Mouse (Mus musculus) hindbrain, postnatal 0 days (tissue): Measurements from ENCODE around the gene Mvp. TPM values are rescaled to one million over a fixed set of nuclear protein-coding genes. Genes with fewer than 3 reads are reported as not detected.

Source experiments
- ATAC-seq: fragments of 200-750 bp; cut with Nextera tagmentation; 2 replicates; pipeline ENCODE4 v1.8.0; 2017; ENCODE audit warnings: mild to moderate bottlenecking, moderate TSS enrichment, moderate library complexity
- DNase-seq: peaks from one replicate; pipeline ENCODE4 v3.0.0-alpha.2; 2015; ENCODE audit warnings: low spot score
- H3K27ac ChIP-seq: fragments of 300-500 bp; sonication (generic); 2 replicates; pipeline ENCODE4 v1.5.1; 2014; ENCODE audit warnings: mild to moderate bottlenecking
- H3K27me3 ChIP-seq: fragments of 300-500 bp; sonication (generic); 2 replicates; pipeline ENCODE4 v1.6.1; 2014; ENCODE audit warnings: low read length, mixed read lengths; ENCODE audit not compliant: insufficient read depth
- H3K36me3 ChIP-seq: fragments of 300-500 bp; sonication (generic); 2 replicates; pipeline ENCODE4 v1.6.1; 2014; ENCODE audit warnings: low read length, mixed read lengths; ENCODE audit not compliant: insufficient read depth
- H3K4me1 ChIP-seq: fragments of 300-500 bp; sonication (generic); 2 replicates; pipeline ENCODE4 v1.6.1; 2014; ENCODE audit warnings: antibody characterized with exemption, low read length, mixed read lengths; ENCODE audit not compliant: insufficient read depth
- H3K4me2 ChIP-seq: fragments of 300-500 bp; sonication (generic); 2 replicates; pipeline ENCODE4 v1.6.1; 2014; ENCODE audit warnings: low read depth, mild to moderate bottlenecking, low read length, moderate library complexity, mixed read lengths
- H3K4me3 ChIP-seq: fragments of 300-500 bp; sonication (generic); 2 replicates; pipeline ENCODE4 v1.5.1; 2014; ENCODE audit warnings: low read length
- H3K9ac ChIP-seq: fragments of 300-500 bp; sonication (generic); replicated peaks from 2 replicates; pipeline ENCODE4 v1.6.1; 2014; ENCODE audit warnings: mild to moderate bottlenecking, low read length, moderate library complexity, mixed read lengths
- H3K9me3 ChIP-seq: fragments of 300-500 bp; sonication (generic); 2 replicates; pipeline ENCODE4 v1.6.1; 2016; ENCODE audit warnings: low read length, mixed read lengths
- CTCF ChIP-seq: IDR thresholded peaks from 2 replicates; pipeline ENCODE4 v1.5.1; 2016; ENCODE audit warnings: antibody characterized with exemption, control low read depth, low read depth
- WGBS: fragments of 180-500 bp; shearing (Covaris S2); extraction: QIAGEN DNeasy Blood & Tissue Kit; methylation state at CpG from one replicate; pipeline ENCODE4 v1.1.7; 2014; 5-methylcytosine and 5-hydroxymethylcytosine counted together
- polyA plus RNA-seq: library from polyadenylated mRNA; unstranded; fragments of >200 nt; fragmentation: Nextera tagmentation; extraction: Ambion mirVana; gene quantifications from 2 replicates; pipeline ENCODE4 v1.2.1, GENCODE M21; 2015
- total RNA-seq: library from RNA; depleted of rRNA; stranded (reverse); fragments of >200 nt; gene quantifications from 2 replicates; pipeline ENCODE4 v1.2.3, GENCODE M21; 2014

Mvp gene
- total and polyA plus RNA-seq, 2 experiments from 2014 or later, result 5.5 to 6.9 TPM

DNA sequence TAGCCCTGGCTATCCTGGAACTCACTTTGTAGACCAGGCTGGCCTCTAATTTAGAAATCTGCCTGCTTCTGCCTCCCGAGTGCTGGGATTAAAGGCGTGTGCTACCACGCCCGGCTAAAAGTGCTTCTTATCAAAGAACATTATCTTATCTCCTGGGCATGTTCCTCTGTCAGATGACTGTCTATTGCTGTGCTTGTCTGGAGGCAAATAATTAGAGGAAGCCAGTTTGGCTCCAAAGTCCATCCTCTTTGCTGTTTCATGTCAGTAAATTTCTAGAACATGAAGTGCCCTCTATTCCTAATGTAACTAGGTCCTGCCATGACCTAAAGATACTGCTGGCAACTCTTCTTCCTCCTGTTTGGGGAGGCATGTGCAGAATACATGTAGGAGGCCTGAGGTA is 32.4 kb downstream of the Mvp start:
- Histone ChIP-seq H3K4me2 (no peak overlapping the region), H3K27me3 (no peaks in the 10 kb centered on the region), H3K9me3 (no peaks in the 10 kb centered on the region), H3K4me3 (no peak overlapping the region), H3K4me1 (peaks cover 5% of the 10 kb centered on the region; the same call in 1 of the 2 replicates), H3K27ac (no peak overlapping the region), H3K36me3 (peaks cover 28% of the 10 kb centered on the region), H3K9ac (no peak overlapping the region)
- no peak for TF ChIP-seq CTCF
- WGBS, result 93% methylated on average over 4 of the region's 4 CpGs
- ATAC-seq, result no peak
- no peak for DNase-seq

DNA sequence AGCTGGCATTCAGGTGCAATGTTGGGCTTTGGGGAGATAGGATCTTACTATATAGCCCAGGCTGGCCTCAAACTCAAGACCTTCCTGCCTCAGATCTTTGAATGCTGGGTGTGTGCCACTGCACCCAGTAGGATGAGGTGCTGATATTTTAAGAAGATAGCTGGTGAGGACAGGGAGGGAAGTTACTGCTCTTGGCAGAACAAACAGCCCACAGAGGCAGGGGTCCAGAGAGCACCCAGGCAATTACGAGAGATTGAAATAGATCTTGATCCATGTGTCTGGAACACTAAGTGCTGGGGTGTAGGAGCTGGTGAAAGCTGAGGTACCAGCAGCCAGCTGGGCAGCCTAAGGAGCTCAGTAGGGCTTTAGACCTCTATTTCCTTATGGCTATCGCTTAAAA is 32.8 kb downstream of the Mvp start:
- no peaks in the 10 kb centered on the region for H3K9me3 ChIP-seq
- no peak overlapping the region for H3K4me3 ChIP-seq
- peaks cover 7% of the 10 kb centered on the region; the same call in 1 of the 2 replicates for H3K4me1 ChIP-seq
- no peak for ATAC-seq
- no peak overlapping the region for H3K27ac ChIP-seq
- H3K9ac ChIP-seq, result no peak overlapping the region
- H3K27me3 ChIP-seq, result no peaks in the 10 kb centered on the region
- DNase-seq, result no peak
- no peak for TF ChIP-seq CTCF
- H3K36me3 ChIP-seq, result peaks cover 28% of the 10 kb centered on the region
- WGBS, result 93% methylated on average over 2 of the region's 2 CpGs
- H3K4me2 ChIP-seq, result no peak overlapping the region

DNA sequence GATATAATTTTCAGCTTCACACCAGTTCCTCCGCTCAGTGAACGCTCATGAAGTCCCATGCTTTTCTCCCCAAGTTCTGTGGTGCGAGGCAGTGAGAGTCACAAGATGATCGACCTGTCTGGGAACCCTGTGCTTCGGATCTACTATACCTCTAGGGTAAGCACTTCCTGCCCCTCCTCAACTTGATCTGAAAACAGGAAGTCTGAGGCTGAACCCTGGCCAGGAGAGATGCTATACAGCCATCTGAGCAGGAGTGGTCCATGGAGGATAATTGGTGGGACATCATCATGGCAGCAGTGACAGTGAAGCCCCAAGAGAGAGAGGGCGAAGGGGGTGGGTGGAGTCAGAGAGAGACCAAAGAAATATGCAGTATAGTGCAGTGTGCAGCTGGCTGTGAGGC is 35.6 kb downstream of the Mvp start:
- H3K27me3 ChIP-seq, result no peaks in the 10 kb centered on the region
- H3K9ac ChIP-seq, result no peak overlapping the region
- no peak overlapping the region for H3K4me2 ChIP-seq
- TF ChIP-seq CTCF, result no peak
- DNase-seq (no peak), ATAC-seq (no peak)
- H3K9me3 ChIP-seq, result no peaks in the 10 kb centered on the region
- H3K27ac ChIP-seq, result no peak overlapping the region
- no peak overlapping the region for H3K4me3 ChIP-seq
- peaks cover 28% of the 10 kb centered on the region for H3K36me3 ChIP-seq
- 92% methylated on average over 6 of the region's 6 CpGs for WGBS
- peaks cover 7% of the 10 kb centered on the region; the same call in 1 of the 2 replicates for H3K4me1 ChIP-seq

DNA sequence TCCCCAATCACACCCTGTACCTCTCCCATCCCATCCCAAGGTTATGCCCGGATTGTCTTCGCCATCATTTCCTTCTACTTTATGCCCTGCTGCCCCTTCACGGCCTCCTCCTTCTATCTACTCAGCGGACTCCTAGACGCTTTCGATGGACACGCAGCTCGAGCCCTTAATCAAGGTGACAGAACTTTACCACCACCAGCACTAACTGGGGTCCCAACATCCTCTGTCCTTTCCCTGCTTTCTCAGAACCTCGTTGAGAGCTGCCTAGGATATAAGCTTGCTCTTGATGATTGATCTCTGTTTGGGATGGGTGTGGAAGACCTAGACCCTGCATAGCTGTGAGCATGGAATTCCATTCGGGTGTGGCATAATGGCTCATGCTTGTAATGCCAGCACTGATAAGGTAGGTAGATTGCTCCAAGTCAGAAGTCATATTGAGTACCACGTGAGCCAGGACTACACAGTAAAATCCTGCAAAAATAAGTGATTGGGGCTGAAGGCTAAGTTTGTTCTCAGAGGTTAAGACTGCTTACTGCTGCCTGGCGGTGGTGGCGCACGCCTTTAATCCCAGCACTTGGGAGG is 37.5 kb downstream of the Mvp start:
- no peak for TF ChIP-seq CTCF
- Histone ChIP-seq H3K27ac (peak overlapping the region; percentile 98), H3K27me3 (no peaks in the 10 kb centered on the region), H3K9ac (peak overlapping the region; percentile 86), H3K9me3 (no peaks in the 10 kb centered on the region), H3K4me2 (peak overlapping the region; percentile 88), H3K4me1 (peaks cover 7% of the 10 kb centered on the region; the same call in 1 of the 2 replicates), H3K36me3 (peaks cover 34% of the 10 kb centered on the region), H3K4me3 (peak overlapping the region; percentile 79)
- no peak for ATAC-seq
- WGBS, result 28% methylated on average over 14 of the region's 14 CpGs
- DNase-seq, result no peak

DNA sequence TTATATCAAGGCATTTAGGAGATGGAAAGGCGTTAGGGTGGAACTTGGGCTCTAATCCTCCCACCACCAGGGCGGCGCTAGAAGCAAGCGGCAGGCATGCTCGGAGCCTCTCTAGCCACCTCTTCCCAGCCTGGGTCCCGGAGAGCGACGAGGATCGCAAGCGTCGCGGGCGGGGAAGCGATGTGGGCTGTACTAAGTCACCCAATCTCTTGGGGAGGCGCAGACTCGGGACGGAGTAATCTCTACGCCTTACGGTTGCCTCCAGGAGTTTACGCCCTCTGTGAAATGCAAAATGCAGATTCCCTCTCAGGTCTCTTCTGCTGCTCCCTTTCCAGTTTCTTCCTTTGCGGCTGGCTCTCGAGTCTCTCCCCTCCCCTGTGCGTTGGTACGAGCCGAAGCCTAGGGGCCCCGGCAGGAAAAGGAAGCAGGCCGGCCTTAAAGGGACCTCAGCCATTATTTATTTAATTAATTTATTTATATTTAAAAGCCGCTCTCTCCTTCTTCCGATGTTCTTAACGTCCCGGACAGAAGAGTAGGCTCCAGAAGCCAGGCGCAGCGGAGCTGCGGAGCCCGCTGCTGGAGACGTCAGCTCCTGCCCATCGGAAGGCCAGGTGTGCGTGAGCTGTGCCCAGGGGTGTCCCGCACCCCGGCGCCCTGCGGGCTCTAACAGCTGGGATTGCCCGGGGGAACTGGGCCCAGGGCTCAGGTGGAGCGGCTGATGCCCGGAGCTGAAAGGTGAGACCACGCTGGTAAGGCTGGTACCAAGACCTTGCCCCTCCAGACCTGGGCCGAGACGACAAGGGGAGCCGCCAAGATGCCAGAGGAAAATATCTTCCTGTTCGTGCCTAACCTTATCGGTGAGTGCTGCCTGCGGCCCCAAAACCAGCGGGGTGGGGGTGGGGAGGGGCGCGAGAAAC is 38.2 kb downstream of the Mvp start, which contains the start of gene Cdiptos:
TSS of gene Cdiptos (minus strand) at position 149 of the 917 bp plus-strand sequence.
- TF ChIP-seq CTCF, result peak; percentile 99

DNA sequence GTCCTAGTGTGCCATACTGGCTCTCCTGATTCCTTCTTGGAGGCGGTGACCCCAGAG is 38.7 kb downstream of the Mvp start, which contains the start of gene Cdipt:
TSS of gene Cdipt (plus strand) at position 22 of the 57 bp plus-strand sequence.
- peak within 1 kb of the TSS; percentile 98 for H3K27ac ChIP-seq
- WGBS, result 0% methylated on average over 1 of the region's 1 CpGs

More for the DNA sequence above, 38.2 kb downstream of the Mvp start, which contains the start of gene Cdiptos:
- H3K4me2 ChIP-seq, result peak within 1 kb of the TSS; percentile 88
- H3K36me3 ChIP-seq, result peaks cover 35% of the 10 kb centered on the region
- H3K9ac ChIP-seq, result peak within 1 kb of the TSS; percentile 86
- no peaks in the 10 kb centered on the region for H3K9me3 ChIP-seq
- peak; percentile 95 for ATAC-seq
- peak within 1 kb of the TSS; percentile 79 for H3K4me3 ChIP-seq
- peak within 1 kb of the TSS; percentile 98 for H3K27ac ChIP-seq
- H3K4me1 ChIP-seq, result peaks cover 7% of the 10 kb centered on the region; the same call in 1 of the 2 replicates
- 0% methylated on average over 55 of the region's 55 CpGs for WGBS
- no peaks in the 10 kb centered on the region for H3K27me3 ChIP-seq
- DNase-seq, result peak; percentile 98

More for the DNA sequence above, 38.7 kb downstream of the Mvp start, which contains the start of gene Cdipt:
- H3K4me1 ChIP-seq, result peaks cover 7% of the 10 kb centered on the region; the same call in 1 of the 2 replicates
- no peaks in the 10 kb centered on the region for H3K27me3 ChIP-seq
- no peak for DNase-seq
- TF ChIP-seq CTCF, result no peak
- peak within 1 kb of the TSS; percentile 88 for H3K4me2 ChIP-seq
- ATAC-seq, result no peak
- no peaks in the 10 kb centered on the region for H3K9me3 ChIP-seq
- peaks cover 40% of the 10 kb centered on the region for H3K36me3 ChIP-seq
- H3K9ac ChIP-seq, result peak within 1 kb of the TSS; percentile 86
- H3K4me3 ChIP-seq, result peak within 1 kb of the TSS; percentile 79
